Comparison of ENCODE assay signal across 23 mouse cellular contexts in genomic region chr1:83551617-83552016, GRCm38 (mm10).
A peak's percentile ranks its signal among the peaks of the same experiment; 100 is the strongest.
DNase-seq lines count a peak whose midpoint lies in the region; ATAC-seq lines count a peak whose summit lies in the region.
"Had no signal": no experiment of that assay in that cellular context is flagged by ENCODE, and none has a peak within 500 bp of the region (broad histone marks: within the 10 kb centered on the region; RNA-seq: fewer than 3 reads in every experiment).

No protein-coding gene starts in this region.

- H3K36me3 ChIP-seq in hindbrain, embryonic 12.5 days = no peaks in the 10 kb centered on the region
- H3K36me3 ChIP-seq: embryonic facial prominence, embryonic 13.5 days; heart, embryonic 10.5 days; limb, embryonic 10.5 days; liver, embryonic 12.5 days; lung, embryonic 15.5 days; neural tube, embryonic 15.5 days had no signal

- H3K27me3 ChIP-seq in hindbrain, embryonic 12.5 days = no peaks in the 10 kb centered on the region
- H3K27me3 ChIP-seq: embryonic facial prominence, embryonic 13.5 days; liver, embryonic 12.5 days; lung, embryonic 15.5 days; neural tube, embryonic 15.5 days had no signal

- ATAC-seq in hindbrain, embryonic 12.5 days (ENCODE audit: low FRiP score) = no peak
- ATAC-seq: intestine, embryonic 16.5 days; liver, embryonic 12.5 days had no signal

- no peaks in the 10 kb centered on the region for H3K9me3 ChIP-seq in hindbrain, embryonic 12.5 days (replicated peaks)
- H3K9me3 ChIP-seq: embryonic facial prominence, embryonic 13.5 days; heart, embryonic 10.5 days; limb, embryonic 10.5 days; liver, embryonic 12.5 days; lung, embryonic 15.5 days; neural tube, embryonic 15.5 days had no signal

- H3K4me1 ChIP-seq in hindbrain, embryonic 12.5 days = no peaks in the 10 kb centered on the region
- H3K4me1 ChIP-seq: embryonic facial prominence, embryonic 13.5 days; heart, embryonic 10.5 days; limb, embryonic 10.5 days; liver, embryonic 12.5 days; lung, embryonic 15.5 days; neural tube, embryonic 15.5 days had no signal

- H3K4me3 ChIP-seq in hindbrain, embryonic 12.5 days = no peak overlapping the region
- H3K4me3 ChIP-seq: embryonic facial prominence, embryonic 13.5 days; heart, embryonic 10.5 days; limb, embryonic 10.5 days; liver, embryonic 12.5 days; lung, embryonic 15.5 days; myocyte; neural tube, embryonic 15.5 days had no signal

- H3K4me2 ChIP-seq in hindbrain, embryonic 12.5 days (replicated peaks) = no peak overlapping the region
- H3K4me2 ChIP-seq: embryonic facial prominence, embryonic 13.5 days; hindbrain, embryonic 14.5 days; liver, embryonic 12.5 days; lung, embryonic 15.5 days; neural tube, embryonic 15.5 days had no signal

- H3K9ac ChIP-seq in hindbrain, embryonic 12.5 days = no peak overlapping the region
- H3K9ac ChIP-seq: embryonic facial prominence, embryonic 13.5 days; hindbrain, embryonic 14.5 days; liver, embryonic 12.5 days; lung, embryonic 15.5 days; neural tube, embryonic 15.5 days had no signal

- intact Hi-C loops in left cerebral cortex, postnatal 25 days (cut with DNase I) = loop anchor here (1.0 to 5.0 kb wide), 5 partner anchors 17 to 144 kb away; partner anchors contain the start of gene Sphkap

- peak; percentile 89 for DNase-seq in right cerebral cortex, adult 18-20 months
- DNase-seq in right cerebral cortex, postnatal 4 days = no peak
- DNase-seq in layer of hippocampus, postnatal 10 days (ENCODE audit: low spot score in 2 of 2) = peak; percentile 26
- peak; percentile 72 to 95 for DNase-seq in left cerebral cortex, postnatal 25 days (ENCODE audit: low spot score in 2 of 2)
- DNase-seq in thymus, postnatal 14 days = no peak
- DNase-seq in testis, postnatal 10 days (ENCODE audit: low spot score) = no peak
- no peak for DNase-seq in embryo, embryonic 10.5 days (ENCODE audit: low spot score)
- DNase-seq: adrenal gland, adult 2 months; cerebellum, adult 8-10 months; gastrocnemius, postnatal 36 days; heart, postnatal 10 days; midbrain, embryonic 14.5 days had no signal

- H3K27ac ChIP-seq in hindbrain, embryonic 12.5 days = no peak overlapping the region
- H3K27ac ChIP-seq: embryonic facial prominence, embryonic 13.5 days; heart, embryonic 10.5 days; hindbrain, embryonic 14.5 days; kidney, postnatal 0 days; limb, embryonic 10.5 days; liver, embryonic 12.5 days; lung, embryonic 15.5 days; neural tube, embryonic 15.5 days had no signal

Comparison
In these comparisons a context has a peak if more than half of its experiments do, and no peak if none do; other contexts are left out.
1. DNase-seq: peak in right cerebral cortex, adult 18-20 months (single experiment), layer of hippocampus, postnatal 10 days (2 of 2) and left cerebral cortex, postnatal 25 days (2 of 2); none in right cerebral cortex, postnatal 4 days (single experiment), thymus, postnatal 14 days (single experiment), testis, postnatal 10 days (single experiment) and embryo, embryonic 10.5 days (single experiment).